Mouse (Mus musculus): ENCODE results near the gene Ly75. TPM values are rescaled to one million over a fixed set of nuclear protein-coding genes. Genes with fewer than 3 reads are reported as not detected.

Ly75 gene
- polyA plus RNA-seq, 1 experiment, result 13.7 TPM

DNA sequence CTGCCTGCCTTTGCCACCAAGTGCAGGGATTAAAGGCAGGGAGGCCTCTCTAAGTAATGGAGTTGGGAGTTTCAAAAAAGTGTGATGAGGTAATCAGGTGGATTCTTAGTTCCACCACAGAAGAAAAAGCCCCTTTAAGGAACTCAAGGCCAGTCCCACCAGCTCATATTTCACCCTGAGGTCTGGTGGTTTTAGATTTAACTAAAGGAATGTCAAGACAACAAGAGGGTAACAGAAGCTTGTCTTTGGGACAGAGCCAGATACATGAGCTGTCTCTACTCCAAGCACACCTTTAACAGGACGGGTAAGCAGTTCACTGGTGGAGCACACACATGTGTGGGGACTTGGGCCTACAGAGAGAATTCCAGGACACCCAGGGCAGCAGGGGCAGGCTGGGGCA lies 115.5 kb downstream of the Ly75 start:
- no peak overlapping the region for H3K27ac ChIP-seq (ENCODE audit: insufficient read depth, low read length)
- H3K4me3 ChIP-seq (ENCODE audit: insufficient read depth, low read length), result no peak overlapping the region
- H3K4me1 ChIP-seq (ENCODE audit: control insufficient read depth, insufficient read depth, low read length), result no peaks in the 10 kb centered on the region
- TF ChIP-seq POLR2A (IDR thresholded peaks at IDR 0.05; ENCODE audit: low read depth, low read length) (no peak), CTCF (IDR thresholded peaks at IDR 0.05; ENCODE audit: borderline replicate concordance, insufficient read depth, low read length) (no peak)

GRCm38 (mm10) chr2:60260621-60261350 lies 122.3 kb downstream of the Ly75 start:
- H3K27ac ChIP-seq (ENCODE audit: insufficient read depth, low read length), result no peak overlapping the region
- TF ChIP-seq CTCF (IDR thresholded peaks at IDR 0.05; ENCODE audit: borderline replicate concordance, insufficient read depth, low read length) (no peak), POLR2A (IDR thresholded peaks at IDR 0.05; ENCODE audit: low read depth, low read length) (no peak)
- no peaks in the 10 kb centered on the region for H3K4me1 ChIP-seq (ENCODE audit: control insufficient read depth, insufficient read depth, low read length)
- no peak overlapping the region for H3K4me3 ChIP-seq (ENCODE audit: insufficient read depth, low read length)

DNA sequence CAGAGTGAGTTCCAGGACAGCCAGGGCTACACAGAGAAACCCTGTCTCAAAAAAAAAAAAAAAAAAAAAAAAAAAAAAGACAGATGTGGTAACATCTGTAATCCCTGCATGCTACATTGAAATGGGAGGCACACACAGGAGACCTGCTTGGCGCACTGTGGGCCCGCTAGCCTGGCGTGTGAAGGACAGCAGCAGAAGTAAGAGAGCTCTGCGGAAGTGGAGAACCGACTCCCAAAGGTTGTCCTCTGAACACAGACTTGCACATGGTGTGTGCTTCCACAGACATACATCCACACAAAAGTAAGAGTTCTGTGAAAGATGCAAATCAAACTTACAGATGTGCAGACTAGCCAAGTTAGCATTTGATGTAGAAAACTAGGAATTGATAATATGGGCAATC lies 123.9 kb downstream of the Ly75 start:
- no peaks in the 10 kb centered on the region for H3K4me1 ChIP-seq (ENCODE audit: control insufficient read depth, insufficient read depth, low read length)
- no peak for TF ChIP-seq CTCF (IDR thresholded peaks at IDR 0.05; ENCODE audit: borderline replicate concordance, insufficient read depth, low read length)
- TF ChIP-seq POLR2A (IDR thresholded peaks at IDR 0.05; ENCODE audit: low read depth, low read length), result no peak
- H3K27ac ChIP-seq (ENCODE audit: insufficient read depth, low read length), result no peak overlapping the region
- H3K4me3 ChIP-seq (ENCODE audit: insufficient read depth, low read length), result no peak overlapping the region

DNA sequence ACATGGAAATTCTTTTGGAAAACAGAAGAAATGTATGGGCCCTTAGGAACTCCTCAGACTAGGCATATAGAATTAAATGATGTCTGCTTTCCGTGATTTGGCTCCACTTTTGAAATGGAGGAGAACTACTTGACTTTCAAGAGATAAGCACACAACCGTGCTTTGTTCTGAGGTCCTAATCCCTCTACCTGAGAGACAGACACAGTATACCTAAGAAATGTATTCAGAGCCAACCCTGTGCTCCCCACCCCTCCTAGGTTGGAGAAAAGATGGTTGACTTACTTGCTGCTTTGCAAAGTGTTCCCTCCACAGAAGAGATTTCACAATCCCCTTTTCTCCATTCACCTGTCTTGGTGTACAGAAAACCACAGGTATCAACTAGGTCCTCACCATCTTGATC lies 126.4 kb downstream of the Ly75 start:
- Histone ChIP-seq H3K4me1 (ENCODE audit: control insufficient read depth, insufficient read depth, low read length) (no peaks in the 10 kb centered on the region), H3K27ac (ENCODE audit: insufficient read depth, low read length) (no peak overlapping the region), H3K4me3 (ENCODE audit: insufficient read depth, low read length) (no peak overlapping the region)
- TF ChIP-seq POLR2A (IDR thresholded peaks at IDR 0.05; ENCODE audit: low read depth, low read length) (no peak), CTCF (IDR thresholded peaks at IDR 0.05; ENCODE audit: borderline replicate concordance, insufficient read depth, low read length) (no peak)

DNA sequence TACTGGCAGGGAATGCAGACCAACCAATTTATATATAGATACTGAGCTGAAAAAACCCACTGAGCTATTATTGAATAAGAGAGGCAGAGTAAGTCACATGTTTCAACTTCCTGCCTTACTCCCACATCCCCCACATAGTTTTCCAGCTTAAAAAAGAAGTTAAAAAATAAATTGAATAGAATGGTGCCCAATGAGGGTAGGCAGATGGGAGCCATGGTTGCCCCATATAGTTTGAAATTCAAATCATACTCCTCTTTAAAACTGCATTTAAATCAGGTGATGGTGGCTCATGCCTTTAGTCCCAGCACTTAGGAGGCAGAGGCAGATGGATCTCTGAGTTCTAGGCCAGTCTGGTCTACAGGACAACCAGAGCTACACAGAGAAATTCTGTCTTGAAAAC lies 129.6 kb downstream of the Ly75 start:
- H3K4me1 ChIP-seq (ENCODE audit: control insufficient read depth, insufficient read depth, low read length), result no peaks in the 10 kb centered on the region
- no peak overlapping the region for H3K27ac ChIP-seq (ENCODE audit: insufficient read depth, low read length)
- H3K4me3 ChIP-seq (ENCODE audit: insufficient read depth, low read length), result no peak overlapping the region
- TF ChIP-seq CTCF (IDR thresholded peaks at IDR 0.05; ENCODE audit: borderline replicate concordance, insufficient read depth, low read length) (no peak), POLR2A (IDR thresholded peaks at IDR 0.05; ENCODE audit: low read depth, low read length) (no peak)

DNA sequence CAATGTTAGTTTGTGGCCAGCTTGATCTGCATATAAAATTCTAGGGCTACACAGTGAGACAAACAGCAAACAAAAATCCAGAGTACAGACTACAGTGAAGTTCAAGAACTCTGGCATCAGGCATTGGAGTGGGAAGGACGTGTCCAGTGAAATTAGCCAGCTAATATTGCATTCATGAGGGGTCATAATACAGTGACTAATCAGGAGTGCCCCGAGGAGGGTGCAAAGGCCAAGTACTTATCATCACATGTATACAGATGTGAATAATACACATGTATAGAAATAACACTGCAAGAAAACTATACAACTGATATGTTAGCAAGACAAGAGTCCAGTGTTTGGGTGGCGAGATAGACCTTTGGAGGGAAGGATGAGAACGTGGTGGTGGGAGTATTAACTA lies 130.3 kb downstream of the Ly75 start:
- Histone ChIP-seq H3K27ac (ENCODE audit: insufficient read depth, low read length) (no peak overlapping the region), H3K4me3 (ENCODE audit: insufficient read depth, low read length) (no peak overlapping the region), H3K4me1 (ENCODE audit: control insufficient read depth, insufficient read depth, low read length) (no peaks in the 10 kb centered on the region)
- TF ChIP-seq POLR2A (IDR thresholded peaks at IDR 0.05; ENCODE audit: low read depth, low read length) (no peak), CTCF (IDR thresholded peaks at IDR 0.05; ENCODE audit: borderline replicate concordance, insufficient read depth, low read length) (no peak)

Other genes with a start within 250 kb of the Ly75 start
- gene Baz2b, start 173.5 kb downstream of the Ly75 start, polyA plus RNA-seq (2011; ENCODE audit: insufficient read length, low read depth, missing spikeins), result 31.9 and 33.2 TPM in 2 replicates
- gene March7, start 173.4 kb downstream of the Ly75 start, polyA plus RNA-seq (2011; ENCODE audit: insufficient read length, low read depth, missing spikeins), result 94.4 and 124 TPM in 2 replicates
- 40.8 and 51.0 TPM in 2 replicates for gene Cd302, start 98.8 kb downstream of the Ly75 start, polyA plus RNA-seq (2011; ENCODE audit: insufficient read length, low read depth, missing spikeins)
- 7.9 and 12.7 TPM in 2 replicates for gene Pla2r1, start 170.0 kb upstream of the Ly75 start, polyA plus RNA-seq (2011; ENCODE audit: insufficient read length, low read depth, missing spikeins)